Mouse (Mus musculus) lung, postnatal 36 days (tissue): ENCODE results near the gene Inpp5a.

Experiments
- DNase-seq: peaks from one replicate; pipeline ENCODE4 v3.0.0; 2022; ENCODE audit warnings: mixed read lengths

Inpp5a gene

DNA sequence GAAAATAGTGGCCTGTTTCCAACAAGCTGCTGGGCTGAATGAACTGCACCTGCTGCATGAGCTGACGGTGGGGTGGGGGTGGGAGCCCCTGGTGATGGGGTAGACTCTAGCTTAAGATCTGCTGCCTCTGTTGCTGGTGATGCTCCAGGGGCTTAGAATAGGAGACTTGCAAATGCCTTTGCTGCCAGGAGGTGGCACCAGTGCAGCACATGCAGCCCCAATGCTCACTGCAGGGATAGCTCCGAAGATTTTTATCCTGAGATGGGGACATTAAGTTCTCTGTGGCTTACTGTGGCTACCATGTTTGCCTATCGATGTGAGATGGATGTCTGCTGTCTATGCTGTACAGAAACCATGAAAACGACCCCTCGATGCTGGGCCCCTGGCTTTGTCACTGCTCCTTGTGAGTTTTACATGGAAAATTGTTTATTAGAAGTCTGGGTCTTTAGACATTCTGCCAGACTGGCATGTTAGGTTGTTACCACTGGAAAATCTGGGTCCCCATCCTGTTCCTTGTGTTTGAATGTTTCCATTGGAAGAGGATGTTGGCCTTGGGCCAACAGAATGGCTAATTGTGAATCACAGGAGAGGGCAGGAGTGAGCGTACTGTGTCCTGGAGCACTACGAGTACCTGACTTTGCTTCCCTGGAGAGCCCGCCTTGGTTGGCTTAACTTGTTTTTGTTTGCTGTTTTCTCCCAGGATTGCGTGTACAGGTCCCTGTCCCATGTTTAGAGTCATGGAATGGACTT is 95.5 kb downstream of the Inpp5a start:
- peak; percentile 45 for DNase-seq

- no peak for DNase-seq
Observed at GRCm38 (mm10) chr7:139489721-139490211, 100.9 kb downstream of the Inpp5a start.

DNA sequence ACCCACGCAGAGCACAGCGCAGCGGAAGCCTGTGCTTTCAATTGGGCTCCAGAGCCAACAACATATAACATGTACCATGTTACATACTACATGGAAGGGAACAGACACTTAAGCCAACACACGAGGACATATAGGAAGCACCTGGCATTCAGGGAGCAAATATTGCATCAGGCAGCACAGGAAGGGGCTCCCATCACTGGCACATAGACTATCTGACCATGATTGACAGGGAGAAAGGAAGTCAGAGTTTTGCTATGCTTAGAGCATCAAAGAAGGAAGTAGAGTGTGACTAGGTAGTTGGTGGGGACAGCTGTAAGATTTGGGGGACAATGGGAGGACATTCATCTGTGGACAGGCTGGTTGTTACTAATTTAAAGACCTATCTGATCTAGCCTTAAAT is 103.4 kb downstream of the Inpp5a start:
- no peak for DNase-seq

DNA sequence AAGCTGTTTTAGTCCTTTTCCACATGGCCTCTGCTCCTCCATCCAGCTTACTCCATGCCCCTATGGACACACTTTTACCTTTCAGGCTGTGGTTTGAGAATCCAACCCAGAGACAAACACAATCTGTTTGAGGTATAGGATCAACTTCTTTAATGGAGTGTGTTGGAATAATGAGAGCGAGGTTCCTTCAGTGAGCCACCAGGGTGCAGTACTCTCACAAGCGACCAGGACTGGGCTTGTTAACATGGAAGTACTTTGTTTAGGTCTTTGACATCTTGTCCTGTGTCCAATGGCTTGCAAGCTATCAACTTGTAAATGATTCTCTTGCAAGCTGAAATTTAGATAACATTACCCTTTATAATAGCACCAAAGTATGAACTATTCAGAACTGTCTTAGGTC is 104.0 kb downstream of the Inpp5a start:
- DNase-seq = no peak

- DNase-seq = no peak
Observed at GRCm38 (mm10) chr7:139495791-139496190, 106.9 kb downstream of the Inpp5a start.

DNA sequence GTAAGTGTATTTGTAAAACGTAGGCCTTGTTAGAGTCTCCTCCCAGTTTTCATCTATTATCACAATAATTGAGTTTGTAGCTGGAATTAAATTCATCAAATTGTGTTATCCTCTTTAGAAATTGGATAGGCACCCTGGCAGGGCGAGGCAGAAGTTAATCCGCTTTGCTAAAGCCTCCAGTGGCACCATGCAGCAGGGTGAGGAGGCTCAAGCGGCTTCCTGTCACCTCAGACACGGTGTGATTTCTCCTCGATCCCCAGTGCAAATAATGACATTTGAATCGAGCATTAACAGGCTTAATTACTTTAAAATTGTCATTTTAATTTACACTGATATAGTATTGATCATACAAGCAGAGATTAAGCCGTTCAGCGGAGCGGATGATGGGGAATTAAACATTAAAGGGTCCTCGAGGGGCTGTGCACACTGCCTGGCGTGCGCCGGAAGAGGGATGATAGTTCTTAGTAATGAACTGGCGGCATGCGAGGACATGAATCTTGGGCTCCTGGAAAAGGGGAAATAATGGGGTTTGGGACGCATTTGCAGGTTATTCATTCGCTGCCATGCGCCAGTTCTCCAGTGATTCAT is 109.2 kb downstream of the Inpp5a start:
- DNase-seq = no peak

DNA sequence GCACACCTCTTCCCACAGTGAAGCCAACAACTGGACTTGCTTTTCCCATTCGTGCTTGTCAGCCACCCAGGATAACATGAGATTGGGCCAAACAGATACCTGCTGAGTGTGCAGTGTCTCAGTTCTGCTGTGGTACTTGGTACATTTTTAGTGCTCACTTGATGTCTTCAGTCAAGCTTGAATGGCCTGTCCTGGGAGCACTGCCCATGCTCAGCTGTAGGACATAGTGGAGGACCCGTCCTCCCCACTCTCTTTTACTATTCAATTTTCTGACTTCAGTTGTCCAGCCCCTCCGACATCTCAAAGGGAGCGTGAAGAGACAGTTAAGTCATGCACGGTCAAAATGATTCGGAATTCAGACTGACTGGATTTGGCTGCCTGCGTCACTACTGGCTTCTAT is 115.2 kb downstream of the Inpp5a start:
- no peak for DNase-seq

DNA sequence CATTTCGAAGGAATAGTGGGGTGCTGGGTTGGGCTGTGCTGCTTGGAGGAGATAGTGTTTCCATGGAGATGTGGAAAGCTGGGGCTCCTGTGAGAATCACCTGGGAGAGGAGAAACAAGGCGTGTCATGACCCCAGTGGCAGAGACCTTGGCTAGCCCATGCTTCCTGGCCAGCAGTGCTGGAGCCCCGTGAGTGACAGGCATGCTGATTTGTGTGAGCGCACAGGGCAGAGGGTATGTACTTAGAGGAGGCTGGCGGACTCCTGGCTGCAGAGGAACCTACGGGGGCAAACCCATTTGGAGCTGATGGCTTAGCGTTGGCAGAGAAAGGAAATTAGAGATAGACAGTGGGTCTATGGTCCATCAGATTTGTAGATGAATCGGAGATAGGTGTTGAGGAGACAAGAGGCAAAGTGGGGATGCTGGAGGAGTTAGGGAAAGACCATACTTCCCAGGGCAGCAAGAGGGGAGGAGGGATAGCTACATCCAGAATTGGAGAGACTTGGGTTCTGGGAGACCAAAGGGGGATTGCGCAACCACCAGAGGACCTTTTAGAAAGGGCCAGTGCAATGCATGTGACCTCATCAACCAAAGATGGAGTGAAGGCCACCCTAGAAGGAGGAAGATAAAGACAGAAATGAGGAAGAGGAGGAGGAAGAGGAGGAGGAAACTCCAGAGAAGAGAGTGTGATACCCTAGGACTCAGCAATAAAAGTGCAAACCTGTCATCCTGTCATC is 117.9 kb downstream of the Inpp5a start:
- DNase-seq = peak; percentile 25

DNA sequence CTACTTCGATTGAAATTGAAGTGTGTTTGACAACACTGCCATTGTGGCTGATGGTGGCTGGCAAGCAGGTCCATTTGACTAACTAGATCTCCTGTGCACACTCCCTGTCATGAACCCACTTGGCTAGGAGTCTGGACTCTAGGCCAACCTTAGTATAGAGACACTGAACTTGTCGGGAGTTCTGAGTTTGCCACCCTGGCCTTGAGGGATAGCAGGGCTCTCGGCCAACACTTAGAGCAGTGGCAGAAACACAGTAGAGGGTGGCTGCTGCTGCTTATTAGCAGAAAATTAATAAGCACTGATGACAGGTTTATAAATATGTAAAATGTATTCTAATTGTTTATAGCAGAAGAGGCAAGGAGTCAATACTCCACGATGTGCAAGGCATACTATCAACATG is 120.0 kb downstream of the Inpp5a start:
- no peak for DNase-seq

DNA sequence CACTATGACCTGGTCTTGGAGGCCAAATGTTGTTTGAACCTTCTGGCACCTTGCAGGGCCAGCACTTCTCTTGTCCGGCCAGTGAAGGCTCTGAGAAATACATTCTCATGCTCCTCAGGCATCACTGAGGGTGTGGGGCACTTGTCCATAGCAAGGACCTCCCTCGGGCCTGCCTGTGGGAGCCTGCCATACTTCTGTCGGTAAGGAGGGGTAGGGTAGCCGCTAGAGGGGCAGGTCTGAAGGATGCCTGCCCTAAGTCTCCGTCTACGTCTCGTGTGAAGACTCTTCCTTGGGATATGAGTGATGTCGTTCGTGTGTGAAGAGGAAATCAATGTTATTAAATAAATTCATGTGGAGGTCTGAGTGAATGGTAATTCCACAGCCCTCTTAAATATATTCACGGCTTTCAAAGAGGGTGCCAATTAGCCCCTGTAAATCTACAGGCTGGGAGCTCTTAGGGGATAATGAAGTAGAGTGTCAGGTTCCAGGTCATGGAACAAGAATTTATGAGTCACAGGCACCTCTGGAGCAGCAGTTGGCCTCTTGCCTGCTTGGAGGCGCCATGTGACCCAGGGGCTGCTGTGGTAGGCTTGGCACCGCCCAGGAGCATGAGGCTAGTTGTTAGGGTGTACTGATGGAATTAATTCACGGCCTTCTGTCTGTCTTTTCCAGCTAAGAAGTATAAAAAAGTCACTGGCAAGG is 127.2 kb downstream of the Inpp5a start:
- peak; percentile 39 for DNase-seq

DNA sequence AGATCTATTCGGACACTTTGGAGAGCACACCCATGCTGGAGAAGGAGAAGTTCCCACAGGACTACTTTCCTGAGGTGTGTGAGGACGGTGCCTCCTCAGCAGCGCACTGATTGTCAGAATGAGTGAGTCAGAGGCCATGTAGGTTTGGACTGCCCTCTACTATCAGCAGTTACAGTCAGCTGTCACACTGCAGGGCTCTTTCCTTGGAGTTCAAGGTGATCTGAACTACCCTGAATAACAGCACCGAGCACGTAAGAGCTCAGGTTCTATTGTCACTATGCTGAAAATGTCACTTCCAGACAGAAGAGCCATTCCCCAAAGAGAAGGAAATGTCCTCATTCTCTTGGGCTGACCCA is 127.7 kb downstream of the Inpp5a start:
- DNase-seq = no peak

DNA sequence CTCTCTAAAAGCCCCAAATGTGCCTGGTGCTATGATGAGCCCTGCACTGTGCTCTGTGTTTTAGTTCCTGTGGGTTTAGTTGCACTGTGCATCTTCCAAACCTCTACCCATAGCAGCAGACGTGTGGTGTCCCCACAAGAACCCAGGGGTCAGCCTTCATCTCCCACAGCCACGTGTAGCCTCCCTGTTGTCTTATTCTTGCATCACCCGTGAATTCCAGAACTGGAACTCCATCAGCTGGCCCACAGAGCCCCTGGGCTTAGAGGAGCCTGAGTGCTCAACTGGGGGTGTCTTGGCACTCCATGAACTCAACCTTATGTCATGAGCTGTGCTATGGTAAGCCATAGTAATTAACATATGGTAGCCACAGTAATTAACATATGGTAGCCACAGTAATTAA is 129.4 kb downstream of the Inpp5a start:
- DNase-seq = no peak

DNA sequence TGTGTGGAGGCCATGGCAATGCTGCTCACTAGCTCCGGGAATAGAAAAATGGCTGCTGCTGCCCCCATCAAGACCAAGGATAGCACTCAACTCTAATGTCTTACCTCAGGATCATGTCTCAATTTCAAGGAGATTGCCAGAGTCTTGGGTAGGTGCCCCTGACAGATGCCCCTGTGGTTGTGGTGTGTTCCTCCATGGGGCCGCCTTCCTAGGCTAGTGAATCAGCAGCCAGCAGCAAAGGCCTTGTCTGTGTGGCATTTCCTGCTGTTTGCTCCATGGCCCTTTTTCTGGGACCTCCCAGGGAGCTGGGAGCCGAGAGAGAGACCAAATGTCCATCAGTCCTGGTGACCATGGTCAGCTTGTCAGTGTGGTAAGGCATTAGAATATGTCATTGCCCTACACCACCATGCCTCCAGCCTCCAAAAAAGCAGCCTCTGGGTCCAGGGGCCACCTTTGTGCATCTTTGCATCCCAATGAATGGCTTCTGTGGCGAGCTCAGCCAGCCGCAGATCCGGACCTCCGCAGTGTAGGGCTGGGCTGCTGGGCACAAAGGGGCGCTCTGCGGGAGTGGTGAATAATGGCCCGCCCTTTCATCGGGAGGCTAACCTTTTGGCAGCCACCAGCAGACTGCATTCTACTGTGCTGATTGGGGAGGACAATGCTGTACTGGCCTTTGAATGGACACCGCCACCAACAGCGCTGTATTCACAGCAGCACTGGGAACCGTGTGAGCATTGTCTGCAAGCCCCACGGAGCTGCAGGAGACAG is 139.6 kb downstream of the Inpp5a start:
- no peak for DNase-seq

DNA sequence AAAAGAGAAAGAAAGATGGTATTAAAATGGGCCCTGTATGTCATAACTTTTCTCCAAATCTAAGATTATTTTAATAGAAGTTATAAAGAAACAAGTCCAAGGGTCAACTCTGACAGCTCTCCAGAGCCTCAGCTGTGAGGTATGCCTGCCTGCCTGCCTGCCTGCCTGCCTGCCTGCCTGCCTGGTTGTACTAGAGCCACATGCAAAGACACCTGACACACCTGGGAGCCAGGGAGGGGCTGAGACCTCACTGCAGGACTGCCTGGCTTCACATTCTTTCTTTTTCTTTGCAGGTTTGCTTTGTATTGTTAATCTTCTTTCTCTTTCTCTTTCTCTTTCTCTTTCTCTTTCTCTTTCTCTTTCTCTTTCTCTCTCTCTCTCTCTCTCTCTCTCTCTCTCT is 140.3 kb downstream of the Inpp5a start:
- DNase-seq = no peak

DNA sequence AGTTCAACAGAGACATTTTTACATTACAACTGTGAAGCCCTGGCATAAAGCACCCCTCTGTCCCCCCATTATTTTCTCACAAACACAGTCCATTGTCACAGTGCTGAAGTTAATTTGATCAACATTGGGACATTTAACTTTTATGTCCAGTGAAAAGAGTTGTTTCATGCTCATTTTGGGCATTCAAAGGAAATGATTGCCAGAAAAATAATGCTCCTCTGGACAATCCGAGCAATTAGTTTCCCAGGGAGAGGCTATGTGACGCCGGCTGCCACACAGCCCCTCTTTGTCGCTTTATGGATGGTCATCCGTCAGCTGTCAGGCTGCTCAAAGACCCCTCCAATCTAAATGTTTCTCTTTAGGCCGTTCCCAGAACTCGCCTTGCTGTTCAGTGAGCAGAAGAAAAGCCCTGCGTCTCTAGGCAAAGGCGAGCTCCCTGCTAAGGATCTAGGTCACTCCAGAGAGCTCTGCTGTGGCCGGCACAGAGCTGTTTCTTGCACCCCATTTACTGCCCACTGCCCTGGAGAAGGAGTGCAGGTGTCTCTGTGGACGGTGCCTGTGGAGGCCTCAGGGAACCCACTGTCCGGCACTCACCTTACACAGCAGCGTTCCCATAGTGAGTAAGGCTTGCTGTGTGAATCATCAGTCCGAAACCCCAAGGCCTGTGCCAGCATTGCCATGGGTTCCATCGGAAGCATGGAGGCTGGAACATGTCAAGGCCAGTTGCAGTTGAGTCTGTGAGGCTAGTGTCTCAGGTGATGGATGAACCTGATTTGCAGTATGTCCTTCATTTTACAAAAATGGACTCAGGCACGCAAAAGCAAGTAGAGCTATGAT is 141.9 kb downstream of the Inpp5a start:
- no peak for DNase-seq

DNA sequence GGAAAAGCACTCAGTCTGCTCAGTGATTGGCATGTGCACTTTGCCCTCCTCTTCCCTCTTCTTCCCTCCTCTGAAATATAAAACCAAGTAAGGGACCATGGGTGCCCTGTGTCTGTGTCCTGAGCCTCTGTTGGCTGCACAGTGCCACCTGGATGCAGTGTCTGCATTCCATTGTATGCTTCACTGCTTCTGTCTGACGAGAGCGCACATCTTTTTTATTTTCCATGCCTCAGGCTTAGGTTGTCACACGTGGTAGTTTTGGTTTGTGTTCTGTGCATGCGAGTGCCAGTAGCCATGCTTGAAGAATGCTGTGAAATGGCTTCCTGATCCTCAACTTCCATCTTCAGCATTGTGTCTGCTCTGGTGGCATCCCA is 142.5 kb downstream of the Inpp5a start:
- no peak for DNase-seq

DNA sequence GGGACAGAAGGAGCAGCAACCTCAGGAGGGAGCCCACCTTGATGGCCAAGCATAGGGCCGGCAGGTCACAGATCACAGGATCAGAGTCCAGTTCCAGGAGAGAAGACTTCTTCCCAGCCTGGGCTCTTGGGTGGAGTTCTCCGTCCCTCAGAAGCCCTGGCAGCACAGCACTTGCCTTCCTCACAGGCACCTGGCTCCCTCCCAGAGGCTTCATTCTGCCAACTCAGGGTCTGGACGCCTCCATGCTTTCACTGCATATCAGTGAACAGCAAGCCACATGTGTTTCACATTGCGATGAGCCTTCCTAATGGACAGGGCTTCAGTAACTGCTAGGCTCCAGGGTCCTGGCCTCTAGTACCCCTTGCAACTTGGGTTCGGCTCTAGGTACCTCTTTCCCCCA is 147.4 kb downstream of the Inpp5a start:
- peak; percentile 7 for DNase-seq

- DNase-seq = no peak
Observed at GRCm38 (mm10) chr7:139536831-139537230, 147.9 kb downstream of the Inpp5a start.

- DNase-seq = no peak
Observed at GRCm38 (mm10) chr7:139537831-139538230, 148.9 kb downstream of the Inpp5a start.

GRCm38 (mm10) chr7:139538541-139538940 is 149.6 kb downstream of the Inpp5a start:
- DNase-seq = peak; percentile 58

GRCm38 (mm10) chr7:139540601-139541000 is 151.7 kb downstream of the Inpp5a start:
- no peak for DNase-seq

DNA sequence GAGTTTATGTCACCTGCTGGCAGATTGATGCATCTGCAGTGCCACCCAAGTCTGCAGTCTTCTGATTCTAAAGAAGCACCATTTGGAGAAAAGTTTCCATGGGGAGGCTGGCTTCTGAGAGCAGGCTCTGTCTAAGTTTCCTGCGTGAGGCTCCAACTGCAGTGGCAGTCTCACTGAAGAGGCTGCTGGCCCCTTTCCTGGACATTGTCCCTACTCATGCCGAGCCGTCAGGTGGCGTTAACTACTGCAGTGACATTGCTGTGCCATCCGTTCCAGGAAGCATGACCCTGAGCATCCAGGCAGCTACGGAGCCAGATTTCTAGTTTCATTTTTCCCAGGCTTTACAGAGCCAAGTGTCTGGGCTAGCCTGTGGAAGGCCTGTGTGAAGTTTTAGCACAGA is 152.5 kb downstream of the Inpp5a start:
- no peak for DNase-seq
